Mouse (Mus musculus) kidney, adult 2 months (tissue): ENCODE measurements around the gene Abtb2.

Experiments
- CTCF ChIP-seq: fragments of 200-500 bp; conservative IDR thresholded peaks from 2 replicates; pipeline ENCODE4 v1.5.1; 2011; ENCODE audit warnings: low read depth, mild to moderate bottlenecking, control low read depth, low read length, moderate library complexity, mixed read lengths; ENCODE audit not compliant: insufficient read depth, insufficient read length
- POLR2A ChIP-seq: fragments of 200-500 bp; IDR thresholded peaks from one replicate; pipeline ENCODE4 v1.6.1; 2011; ENCODE audit warnings: low read depth, low read length, control low read depth

DNA sequence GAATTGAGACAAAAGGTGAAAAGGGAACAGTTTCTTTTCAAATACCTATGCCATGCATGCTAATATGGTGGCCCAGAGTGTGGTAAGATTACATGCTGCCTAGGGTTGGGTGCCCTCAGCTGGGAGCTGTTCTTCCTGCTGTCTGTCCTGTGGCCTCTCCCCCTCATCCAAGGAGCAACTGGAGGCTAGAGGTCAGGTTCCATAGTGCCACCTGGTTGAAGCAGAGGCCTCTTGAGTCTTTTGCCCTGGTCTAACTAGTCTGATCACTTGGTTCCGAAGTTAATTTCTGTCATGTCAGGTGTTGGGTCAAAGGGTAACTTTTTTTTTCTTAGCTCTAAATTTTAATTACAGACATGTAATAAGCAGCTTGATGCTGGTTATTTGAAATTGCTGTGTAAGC is 33.2 kb downstream of the Abtb2 start:
- TF ChIP-seq POLR2A, result no peak
- TF ChIP-seq CTCF, result no peak
